Mouse (Mus musculus) stomach, postnatal 0 days (tissue): ENCODE measurements around the gene St7.

Experiments
- CTCF ChIP-seq: IDR thresholded peaks from 2 replicates; pipeline ENCODE4 v1.5.1; 2016; ENCODE audit warnings: antibody characterized with exemption, low read depth, mild to moderate bottlenecking, moderate library complexity
- EP300 ChIP-seq: optimal IDR thresholded peaks from 2 replicates; pipeline ENCODE3; 2016; ENCODE audit warnings: antibody characterized with exemption

DNA sequence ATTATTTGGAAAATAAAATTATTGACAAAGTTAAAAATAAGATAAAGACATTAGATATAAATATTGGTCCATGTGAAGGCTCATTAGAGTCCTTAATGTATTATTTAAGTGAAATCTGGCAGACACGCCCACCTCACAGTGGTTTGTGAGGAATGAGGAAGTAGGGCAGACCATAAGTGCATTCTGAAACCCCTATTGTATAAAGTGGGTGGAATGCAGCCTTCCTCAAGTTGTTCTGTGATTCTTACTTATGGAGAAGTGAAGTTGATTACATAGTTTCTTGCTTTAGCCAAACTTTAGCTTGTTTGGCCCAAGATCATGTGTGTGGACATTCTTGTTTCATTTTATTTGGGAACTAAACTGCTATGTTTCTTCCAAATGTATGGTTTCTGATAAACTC lies 144.9 kb downstream of the St7 start:
- TF ChIP-seq CTCF (no peak), EP300 (no peak)
